Mouse (Mus musculus) cortical plate, adult 2 months (tissue): ENCODE results near the gene Ralbp1.

Experiments used
- CTCF ChIP-seq: fragments of 200-500 bp; IDR thresholded peaks from 2 replicates; pipeline ENCODE4 v1.5.1; 2011; ENCODE audit warnings: mild to moderate bottlenecking, control low read depth, low read length; ENCODE audit not compliant: insufficient read depth; ENCODE audit errors: extremely low read depth
- POLR2A ChIP-seq: fragments of 200-500 bp; IDR thresholded peaks from 2 replicates; pipeline ENCODE4 v1.6.1; 2011; ENCODE audit warnings: mild to moderate bottlenecking, low read length, control low read depth; ENCODE audit not compliant: insufficient read depth; ENCODE audit errors: extremely low read depth

DNA sequence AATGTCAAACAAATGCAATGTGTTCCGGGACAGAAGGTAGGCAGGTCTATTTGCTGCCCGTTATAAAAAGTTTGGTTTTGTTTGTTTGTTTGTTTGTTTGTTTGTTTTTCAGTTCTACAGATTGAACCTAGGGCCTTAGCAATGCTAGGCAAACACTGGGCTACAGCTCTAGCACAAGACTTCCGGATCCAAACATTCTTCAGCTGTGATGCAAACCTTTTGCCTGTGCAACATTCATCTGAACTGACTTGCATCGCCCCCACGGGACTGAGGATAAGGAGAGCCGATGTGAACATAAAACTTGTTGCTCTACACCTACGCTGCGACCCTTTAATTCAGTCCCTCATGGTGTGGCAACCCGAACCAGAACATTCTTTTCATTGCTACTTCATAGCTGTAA lies 973 bp upstream of the Ralbp1 start:
- no peak for TF ChIP-seq CTCF
- TF ChIP-seq POLR2A = no peak
